Mouse (Mus musculus) bone marrow macrophage, adult 2 months (primary cell): ENCODE data around the gene Igfbp6.

Experiments
- CTCF ChIP-seq: IDR thresholded peaks from 2 replicates; pipeline ENCODE4 v1.5.1; 2012; ENCODE audit warnings: low read depth, mild to moderate bottlenecking, low read length, moderate library complexity
- POLR2A ChIP-seq: IDR thresholded peaks from 2 replicates; pipeline ENCODE4 v1.6.1; 2012; ENCODE audit warnings: mild to moderate bottlenecking, low read depth, low read length, borderline replicate concordance

GRCm38 (mm10) chr15:102118591-102118990 is 25.6 kb upstream of the Igfbp6 start:
- TF ChIP-seq CTCF = no peak
- TF ChIP-seq POLR2A = no peak
